Mouse (Mus musculus) neutrophil, adult 5-6 weeks (primary cell): ENCODE results near the gene Tcf7l1. TPM values are rescaled to one million over a fixed set of nuclear protein-coding genes. Genes with fewer than 3 reads are reported as not detected.
A peak's percentile ranks its signal among the peaks of the same experiment; 100 is the strongest.

Experiments used
- ATAC-seq: fragments of 151-379, 151-347 bp; 2 replicates; pipeline ENCODE4 v1.8.0; 2017; ENCODE audit warnings: mild to moderate bottlenecking, moderate TSS enrichment; ENCODE audit not compliant: insufficient number of reproducible peaks, poor library complexity, low FRiP score, severe bottlenecking; ENCODE audit errors: extremely low read depth
- total RNA-seq: library from RNA; stranded (forward); fragments of 200-1000 nt; gene quantifications from 2 replicates; pipeline ENCODE4 v1.2.3, GENCODE M21; 2017

The Tcf7l1 gene
- total RNA-seq, 1 experiment from 2014 or later, result 2.0 TPM

DNA sequence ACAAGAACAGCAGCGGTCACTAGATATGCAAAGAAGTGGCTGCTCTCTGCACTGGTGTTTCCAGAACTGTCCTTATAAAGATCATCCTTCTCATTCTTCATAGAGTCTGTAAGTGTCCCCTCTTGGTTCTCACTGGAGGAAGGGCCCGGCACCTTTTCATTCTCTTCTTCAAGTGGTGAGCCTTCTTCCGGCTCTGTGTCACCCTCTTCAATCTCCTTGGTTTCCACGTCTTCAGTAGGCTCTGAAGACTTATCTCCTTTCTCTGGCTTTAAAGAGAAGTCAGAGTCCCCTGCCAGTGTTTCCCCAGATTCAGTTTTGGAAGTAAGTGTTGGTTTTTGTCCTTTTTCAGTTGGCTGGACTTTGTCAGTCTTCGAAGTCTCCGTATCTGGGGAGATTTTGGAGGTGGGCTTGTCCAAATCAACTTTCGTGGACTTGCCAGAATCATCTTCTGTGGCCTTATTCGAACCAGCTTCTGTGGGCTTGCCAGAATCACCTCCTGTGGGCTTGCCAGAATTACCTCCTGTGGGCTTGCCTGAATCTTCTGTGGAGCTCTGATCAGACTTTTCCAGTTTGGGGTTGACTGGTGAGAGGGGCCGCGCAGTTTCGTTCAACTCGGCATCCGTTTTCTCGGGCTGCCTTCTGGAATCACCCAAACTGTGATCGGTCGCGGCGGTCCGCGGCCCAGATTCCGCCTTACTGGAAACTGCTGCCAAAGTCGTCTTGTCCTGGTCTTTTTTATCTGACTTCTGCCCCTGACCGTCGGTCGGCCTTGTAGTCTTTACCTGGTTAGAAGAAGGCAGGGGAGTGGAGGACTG, 173.3 kb downstream of the Tcf7l1 start:
- ATAC-seq, result no peak

DNA sequence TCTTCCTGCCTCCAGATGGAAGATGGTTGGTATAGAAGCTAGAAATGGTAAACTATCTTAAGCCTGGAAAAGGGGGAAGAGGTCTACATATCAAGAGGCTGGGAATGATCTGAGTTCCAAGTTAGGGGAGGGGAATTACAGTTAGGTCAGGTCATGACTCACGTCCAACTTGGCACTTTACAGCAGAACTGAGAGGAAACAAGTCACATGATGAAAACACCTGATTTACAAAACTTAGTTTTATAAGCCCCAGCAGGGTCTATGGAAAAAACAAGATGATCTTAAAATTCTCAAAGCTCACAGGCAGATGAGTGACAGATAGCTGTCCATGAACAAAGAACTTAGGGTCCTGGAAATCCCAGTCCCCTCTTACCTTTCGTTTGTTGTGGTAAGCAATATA, 173.9 kb downstream of the Tcf7l1 start:
- ATAC-seq, result no peak

DNA sequence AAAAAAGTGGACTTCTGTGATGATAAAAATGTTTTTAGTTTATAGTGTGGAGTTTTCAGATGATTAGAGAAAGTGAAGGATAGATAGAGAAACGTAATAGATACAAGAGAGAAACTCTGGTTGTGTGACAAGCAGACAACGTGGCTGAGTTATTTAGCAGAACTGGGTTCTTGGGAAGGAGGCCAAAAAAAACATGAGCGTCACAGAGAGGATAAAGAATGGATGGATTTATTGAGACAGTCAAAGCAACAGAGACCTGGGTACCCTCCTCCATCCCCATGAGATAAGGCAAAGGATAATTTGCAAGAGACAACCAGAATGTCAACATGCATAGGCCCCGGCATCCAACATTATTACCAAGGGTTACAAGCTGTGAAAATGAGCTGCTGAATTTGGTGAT, 178.8 kb downstream of the Tcf7l1 start:
- ATAC-seq, result no peak

DNA sequence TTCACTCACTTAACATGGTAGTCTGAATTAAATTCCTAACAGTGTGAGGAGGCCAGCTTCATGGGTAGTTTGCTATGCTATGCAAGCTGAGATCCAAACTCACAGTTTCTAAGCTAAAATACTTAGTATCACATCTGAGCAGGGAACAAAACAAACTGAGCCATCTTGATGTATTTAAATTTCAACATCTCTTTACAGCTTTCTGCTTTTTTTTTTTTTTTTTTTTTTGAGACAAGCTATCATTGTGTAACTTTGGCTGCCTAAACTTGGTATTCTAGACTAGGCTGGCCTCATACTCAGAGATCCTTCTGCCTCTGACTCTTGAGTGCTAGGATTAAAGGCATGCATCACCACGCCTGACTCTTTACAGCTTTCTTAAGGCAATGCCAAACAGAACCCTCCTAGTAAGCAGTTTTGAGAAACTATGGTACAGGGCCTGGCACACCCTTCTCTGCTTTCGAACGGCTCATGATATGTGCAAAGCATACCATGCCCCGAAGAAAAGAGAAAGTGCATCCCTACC, 180.3 kb downstream of the Tcf7l1 start:
- no peak for ATAC-seq

DNA sequence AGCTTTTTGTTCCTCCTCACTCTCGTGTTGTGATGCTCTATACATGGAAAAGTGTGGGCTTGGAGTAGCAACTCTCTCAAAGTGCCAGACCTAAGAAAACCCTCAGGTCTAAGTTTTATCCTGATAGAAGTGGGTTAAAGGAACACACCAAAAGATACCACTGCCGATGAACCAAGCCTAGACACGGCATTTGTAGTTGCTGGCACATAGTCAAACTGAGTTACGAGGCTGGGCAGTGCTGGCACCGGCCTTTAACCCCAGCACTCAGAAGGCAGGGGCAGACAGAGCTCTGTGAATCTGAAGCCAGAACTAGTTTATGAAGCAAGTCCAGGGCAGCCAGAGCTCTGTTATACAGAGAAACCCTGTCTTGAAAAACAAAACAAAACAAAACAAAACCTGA, 181.4 kb downstream of the Tcf7l1 start:
- no peak for ATAC-seq

DNA sequence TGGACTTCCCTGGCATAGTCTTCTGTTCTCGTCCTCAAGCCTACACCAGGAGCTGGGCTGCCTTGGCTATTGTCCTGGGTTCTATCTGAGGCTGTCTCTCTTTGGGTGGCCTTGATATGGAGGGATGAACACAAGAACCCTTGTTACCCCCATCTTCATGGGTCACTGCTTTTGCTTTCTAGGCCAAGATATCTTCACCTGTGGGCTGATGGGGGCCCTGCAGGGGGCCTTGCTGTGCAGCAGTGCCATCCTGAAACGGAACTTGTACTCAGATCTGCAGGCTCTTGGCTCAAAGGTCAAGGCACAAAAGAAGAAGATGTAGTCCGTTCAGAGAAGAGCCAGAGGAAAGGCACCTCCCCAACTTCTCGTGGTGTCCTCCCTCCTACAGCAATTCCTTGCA, 182.0 kb downstream of the Tcf7l1 start:
- ATAC-seq, result no peak

DNA sequence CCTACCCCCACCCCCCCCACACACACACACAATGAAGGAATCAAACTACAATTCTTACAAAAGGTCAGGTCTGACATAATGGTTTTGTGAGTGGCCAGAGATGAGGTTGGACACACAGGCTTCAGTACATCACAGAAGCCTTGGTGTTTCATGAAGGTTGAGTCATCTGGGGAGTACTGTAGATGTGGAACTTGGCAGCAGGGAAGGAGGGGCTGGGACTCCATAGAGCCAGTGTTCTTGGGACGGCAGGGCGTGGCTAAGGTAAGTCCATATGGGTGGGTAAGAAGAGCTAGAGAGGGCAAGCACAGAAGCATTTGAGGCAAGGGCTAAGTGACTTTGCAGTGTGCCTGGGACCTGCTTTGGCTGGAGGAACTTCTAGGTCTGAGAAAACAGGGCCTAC, 185.0 kb downstream of the Tcf7l1 start:
- no peak for ATAC-seq

DNA sequence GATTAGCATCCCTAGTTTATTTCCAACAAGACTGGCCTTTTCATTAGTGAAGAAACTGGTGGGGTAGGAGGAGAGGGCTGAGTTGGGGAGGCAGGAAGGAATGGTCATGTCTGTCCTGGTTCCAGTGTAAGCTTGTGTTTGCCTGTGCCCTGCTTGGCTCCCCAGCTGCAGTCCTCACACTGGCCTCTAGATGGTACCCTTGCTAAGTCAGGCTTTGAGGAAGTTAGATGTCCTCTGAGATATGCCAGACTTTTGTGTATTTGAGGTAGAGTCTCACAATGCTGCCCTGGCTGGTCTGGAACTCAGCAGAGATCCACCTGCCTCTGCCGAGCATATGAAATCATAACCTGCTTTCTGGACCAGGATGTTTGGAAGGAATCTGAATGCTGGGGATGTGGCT, 187.3 kb downstream of the Tcf7l1 start:
- ATAC-seq, result peak; percentile 82

DNA sequence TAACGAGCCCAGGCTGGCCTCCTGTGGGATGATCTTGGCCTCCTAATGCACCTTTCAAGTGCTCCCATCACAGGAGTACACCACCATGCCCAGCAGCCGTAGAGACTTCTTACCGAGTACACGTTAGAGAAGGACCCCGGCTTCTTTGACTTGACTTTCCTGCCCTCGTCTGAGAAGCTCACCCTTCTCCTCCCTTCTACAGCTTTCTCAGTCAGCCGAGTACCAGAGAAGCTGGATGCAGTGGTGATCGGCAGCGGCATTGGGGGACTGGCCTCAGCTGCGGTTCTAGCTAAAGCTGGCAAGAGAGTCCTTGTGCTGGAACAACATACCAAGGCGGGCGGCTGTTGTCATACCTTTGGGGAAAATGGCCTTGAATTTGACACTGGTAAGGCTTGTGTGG, 188.3 kb downstream of the Tcf7l1 start:
- no peak for ATAC-seq

DNA sequence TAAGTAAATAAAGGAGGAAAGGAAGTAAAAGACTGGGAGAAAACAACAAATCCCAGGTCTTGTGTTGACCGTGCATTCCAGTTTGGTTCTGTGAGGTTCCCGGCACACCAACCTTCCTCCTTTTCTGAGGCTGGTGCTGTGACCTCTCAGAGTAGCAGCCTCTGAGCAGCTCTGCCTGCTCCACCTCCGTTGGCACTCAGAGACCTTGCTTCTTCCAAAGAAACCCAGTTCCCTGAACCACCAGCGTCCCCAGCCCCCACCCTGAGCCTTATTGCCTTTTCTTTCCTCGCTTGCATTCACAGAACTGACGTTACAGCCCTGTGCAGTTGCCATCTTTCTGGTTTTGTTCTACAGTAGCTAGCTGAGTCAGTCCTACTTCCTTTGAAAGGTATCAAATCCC, 188.8 kb downstream of the Tcf7l1 start:
- no peak for ATAC-seq

DNA sequence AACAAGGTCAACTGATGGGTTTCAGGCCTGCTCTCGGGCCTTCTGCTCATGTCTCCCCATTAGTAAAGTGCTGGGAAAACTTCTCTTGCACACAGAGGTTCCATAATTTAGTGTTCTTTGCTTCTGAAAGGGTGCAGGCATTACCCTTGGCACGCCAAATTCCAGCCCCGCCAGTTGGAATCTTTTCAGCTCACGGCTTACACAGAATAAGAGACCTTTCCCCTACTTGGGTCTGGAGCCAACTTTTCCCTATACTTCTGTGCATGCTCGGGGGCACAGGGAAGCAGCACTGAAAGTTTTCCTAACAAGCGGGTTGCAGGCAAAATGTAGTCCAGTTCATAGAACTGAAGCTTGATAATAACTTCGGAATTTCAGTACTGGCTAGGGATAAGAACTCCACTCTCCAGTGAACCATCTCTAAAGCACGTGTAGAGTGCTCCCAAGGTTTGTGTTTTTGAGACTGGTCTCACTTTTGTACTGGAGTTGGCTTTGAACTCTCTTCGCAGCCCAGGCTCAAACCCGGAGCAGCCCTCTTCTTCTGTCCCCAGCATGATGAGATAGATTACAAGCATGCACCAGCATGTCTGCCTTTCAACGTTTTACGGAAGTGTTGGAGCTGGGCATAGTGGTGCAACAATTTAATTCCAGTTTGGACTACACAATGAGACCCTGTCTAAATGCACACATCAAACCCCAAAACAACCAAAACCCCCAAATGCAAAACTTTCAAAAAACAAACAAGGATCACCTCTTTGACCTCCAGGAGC, 190.1 kb downstream of the Tcf7l1 start:
- no peak for ATAC-seq

DNA sequence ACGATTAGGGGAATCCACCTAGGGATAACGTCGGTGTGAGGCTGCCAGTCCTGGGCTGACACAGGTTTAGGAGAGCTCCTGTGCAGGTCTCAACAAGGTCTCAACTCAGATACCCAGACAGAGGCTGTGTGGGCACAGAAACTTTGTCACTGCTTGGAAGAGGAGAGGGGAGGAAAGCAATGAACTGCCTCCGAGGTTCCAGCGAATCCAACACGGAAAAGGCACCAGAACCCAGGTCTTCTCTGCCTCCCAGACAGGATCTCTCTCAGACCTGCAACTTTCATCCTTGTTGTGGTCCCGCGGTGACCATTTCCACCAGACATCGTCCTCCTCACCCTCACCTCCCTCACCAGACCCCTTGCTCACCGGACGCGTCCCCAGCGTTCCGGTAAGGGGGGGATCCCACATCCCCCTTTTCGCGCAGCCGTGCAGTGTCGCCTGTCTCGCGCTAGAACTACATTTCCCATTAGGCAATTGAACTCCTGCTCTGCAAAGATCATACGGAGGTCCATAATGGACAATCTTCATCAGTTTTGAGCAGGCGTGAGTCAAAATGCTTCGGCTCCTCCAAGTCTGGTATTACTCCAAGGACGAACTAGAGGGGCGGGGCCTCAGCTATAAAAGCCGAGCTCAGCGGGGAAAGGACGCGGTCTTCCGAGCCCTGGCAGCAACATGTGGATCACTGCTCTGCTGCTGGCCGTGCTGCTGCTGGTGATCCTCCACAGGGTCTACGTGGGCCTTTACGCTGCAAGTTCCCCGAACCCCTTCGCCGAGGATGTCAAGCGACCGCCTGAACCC, 190.9 kb downstream of the Tcf7l1 start, which contains the start of the genes Elmod3 and Retsat:
Gene Elmod3, minus strand, starts transcription at position 458 of the 798 bp plus-strand sequence.
Gene Retsat, plus strand, starts transcription at position 520 of the 798 bp plus-strand sequence.
- ATAC-seq, result peak; percentile 66

DNA sequence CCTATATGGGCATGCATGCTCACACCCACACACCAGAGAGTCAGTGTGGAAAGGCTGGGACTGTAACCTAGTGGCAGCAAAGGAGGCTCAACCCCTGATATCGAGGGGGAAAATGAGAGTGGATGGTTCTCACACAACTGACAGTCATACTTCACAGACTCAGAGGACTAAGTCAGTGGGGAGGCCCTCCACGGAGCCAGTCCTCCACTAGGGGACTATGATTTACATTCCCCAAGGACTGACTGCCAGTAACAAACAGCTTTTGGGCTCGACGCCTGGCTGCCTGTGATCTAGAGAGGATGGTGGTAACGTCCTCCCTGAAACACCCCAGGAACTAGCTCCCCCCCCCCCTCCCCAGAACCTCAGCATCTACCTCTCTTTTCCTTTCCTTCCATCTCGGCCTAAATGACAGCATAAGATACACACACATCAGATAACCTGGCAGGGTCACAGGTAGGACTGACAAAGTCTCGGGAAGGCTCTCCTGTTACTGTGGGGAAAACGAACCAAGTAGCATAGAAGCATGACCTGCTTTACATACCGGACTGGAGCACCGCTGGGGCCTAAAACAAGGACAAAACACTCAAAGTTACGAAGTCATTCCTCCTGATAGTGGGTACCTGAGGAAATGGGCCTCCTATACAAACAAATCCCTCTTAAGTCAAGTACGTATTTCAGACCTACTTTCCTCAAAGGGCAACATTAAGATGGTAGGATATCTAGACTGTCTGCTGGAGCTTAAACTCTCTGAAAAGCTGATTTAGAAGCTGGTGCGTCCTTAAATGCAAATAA, 191.8 kb downstream of the Tcf7l1 start:
- ATAC-seq, result no peak

DNA sequence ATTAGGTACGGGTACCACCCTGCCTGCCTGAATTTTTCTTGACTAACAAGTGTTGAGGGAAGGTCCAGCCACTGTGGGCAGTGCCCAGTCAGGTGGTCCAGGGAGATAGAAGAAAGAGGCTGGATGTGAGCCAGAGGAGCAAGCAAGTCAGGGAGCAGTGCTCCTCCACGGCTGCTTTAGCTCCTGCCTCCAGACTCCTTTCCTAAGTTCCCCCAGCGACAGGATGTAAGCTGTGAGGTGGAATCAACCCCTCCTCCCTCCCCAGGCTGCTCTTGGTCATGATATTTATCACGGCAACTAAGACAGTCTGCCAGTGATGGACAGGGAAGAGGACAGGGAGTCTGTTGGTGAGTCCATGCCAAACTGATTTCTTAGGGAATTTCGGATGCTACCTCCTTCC, 195.1 kb downstream of the Tcf7l1 start:
- no peak for ATAC-seq

DNA sequence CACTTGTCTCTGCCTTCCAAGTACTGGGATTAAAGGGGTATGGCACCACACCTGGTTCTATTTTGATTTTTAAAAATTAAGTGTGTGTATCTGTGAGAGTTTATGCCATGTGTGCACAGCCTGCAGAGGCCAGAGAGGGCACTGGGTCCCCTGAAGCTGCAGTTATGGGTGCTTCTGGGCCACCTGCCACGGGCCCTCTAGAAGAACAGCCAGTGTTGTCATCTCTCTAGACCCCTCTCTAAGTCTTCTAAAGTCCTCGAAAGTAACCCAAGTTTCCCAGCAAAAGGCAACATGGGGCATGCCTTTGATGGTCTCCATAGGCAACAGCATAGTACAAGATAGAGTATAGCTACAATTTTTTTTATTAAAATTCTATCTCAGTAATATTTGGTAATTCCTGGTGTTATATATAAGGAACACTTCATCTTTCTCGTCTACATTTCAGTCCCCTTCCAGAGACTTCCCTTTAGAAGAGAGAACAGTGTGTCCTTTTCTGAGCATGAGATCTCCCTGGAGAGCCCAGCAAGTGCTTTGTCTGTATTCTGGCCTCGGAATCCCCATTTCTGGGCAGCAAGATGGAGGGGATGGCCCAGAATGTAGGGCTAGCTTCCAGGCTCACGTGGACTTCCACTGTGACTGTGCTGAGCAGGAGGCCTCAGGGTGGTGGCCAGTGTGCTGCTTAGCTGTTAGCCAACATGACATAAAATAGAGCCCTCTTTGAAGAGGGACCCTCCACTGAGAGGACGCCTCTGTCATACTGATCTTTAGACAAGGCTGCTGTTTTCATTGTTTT, 195.8 kb downstream of the Tcf7l1 start:
- ATAC-seq, result no peak

DNA sequence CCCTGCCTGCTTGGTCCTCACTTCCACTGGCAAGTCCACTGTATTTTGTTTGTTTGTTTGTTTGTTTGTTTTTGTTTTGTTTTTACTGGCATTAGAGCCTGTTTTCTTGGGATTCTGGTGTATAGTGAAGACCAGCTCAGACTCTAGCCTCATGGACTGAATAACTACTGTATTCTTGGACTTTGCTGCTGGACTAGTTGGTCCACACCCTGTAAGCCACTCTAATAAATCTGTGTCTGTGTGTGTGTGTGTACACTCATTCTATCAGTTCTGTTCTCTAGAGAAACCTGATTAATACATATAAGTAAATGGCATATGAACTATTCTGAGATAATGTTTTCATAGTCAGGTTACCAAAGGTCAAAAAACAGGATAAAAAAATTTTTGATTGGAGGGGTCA, 198.9 kb downstream of the Tcf7l1 start:
- ATAC-seq, result no peak

DNA sequence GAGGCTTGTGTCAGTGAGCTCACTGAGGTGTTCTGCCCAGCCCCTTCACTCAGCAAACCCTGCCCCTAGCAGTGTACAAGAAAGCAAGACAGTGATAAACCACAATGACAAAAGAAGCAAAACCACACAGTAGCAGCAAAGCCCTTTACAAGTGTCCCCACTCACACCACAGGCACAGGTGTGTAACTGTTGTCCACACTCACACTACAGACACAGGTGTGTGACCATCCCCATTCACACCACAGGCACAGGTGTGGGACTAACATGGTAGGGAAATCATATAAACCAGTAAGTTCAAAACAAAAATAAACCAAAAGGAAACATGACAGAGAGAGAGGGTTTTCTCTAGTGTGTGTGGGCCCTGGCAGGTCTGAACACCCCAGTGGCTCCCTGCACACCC, 200.7 kb downstream of the Tcf7l1 start:
- ATAC-seq, result no peak

DNA sequence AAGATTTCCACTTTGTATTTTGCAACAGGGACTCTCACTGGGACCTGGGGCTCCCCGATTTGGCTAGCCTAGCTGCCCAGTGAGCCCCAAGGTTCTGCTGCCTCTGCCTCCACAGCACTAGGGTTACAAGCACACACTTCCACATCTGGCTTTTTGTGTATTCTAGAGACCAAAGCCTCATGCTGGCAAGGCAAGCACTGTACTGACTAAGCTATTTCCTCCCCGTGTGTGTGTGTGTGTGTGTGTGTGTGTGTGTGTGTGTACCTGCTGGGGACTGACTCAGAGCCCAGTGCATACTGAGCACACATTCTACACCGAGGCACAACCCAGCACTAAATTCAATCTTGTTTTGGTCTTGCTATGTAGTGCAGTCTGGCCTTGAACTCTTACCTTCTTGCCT, 202.4 kb downstream of the Tcf7l1 start:
- no peak for ATAC-seq
